Mouse (Mus musculus): ENCODE results near the gene Gm5089. TPM values are rescaled to one million over a fixed set of nuclear protein-coding genes. Genes with fewer than 3 reads are reported as not detected.

Gene Gm5089
- polyA plus RNA-seq, 1 experiment from 2014 or later: 0.08 TPM

DNA sequence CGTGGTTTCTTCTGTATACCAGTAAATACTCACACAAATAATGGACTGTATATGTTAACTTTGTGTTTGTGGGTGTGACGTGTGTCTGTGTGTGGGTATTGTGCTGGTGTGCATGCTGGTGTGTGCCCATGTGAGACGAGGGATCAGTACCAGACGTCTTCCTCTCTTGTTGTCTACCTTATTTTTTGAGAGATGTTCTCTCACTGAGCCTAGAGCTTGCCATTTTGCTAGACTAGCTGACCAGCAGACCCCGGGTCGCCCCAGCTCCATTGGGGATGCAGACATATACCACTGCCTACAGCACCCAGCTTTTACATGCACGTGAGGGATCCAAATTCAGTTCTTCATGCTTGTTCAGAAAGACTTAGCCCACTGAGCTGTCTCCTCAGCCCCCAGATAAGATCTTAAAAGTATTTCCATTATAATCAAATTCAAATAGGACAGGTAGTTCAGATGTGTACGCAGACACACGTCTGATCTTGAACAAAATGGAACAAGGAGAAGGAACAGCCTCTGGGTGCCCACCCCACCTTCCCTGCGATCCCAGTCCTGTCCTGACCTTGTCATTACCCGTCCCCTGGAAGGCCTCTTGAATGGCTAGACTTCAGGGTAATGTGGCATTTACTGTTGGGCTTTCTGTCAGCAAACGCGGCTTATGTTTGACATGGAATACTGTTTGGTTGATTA, 61.1 kb downstream of the Gm5089 start:
- Histone ChIP-seq H3K27me3 (no peaks in the 10 kb centered on the region), H3K9me3 (replicated peaks) (no peaks in the 10 kb centered on the region), H3K9ac (no peak overlapping the region), H3K4me2 (replicated peaks) (no peak overlapping the region), H3K27ac (replicated peaks) (no peak overlapping the region), H3K36me3 (no peaks in the 10 kb centered on the region), H3K4me3 (replicated peaks) (no peak overlapping the region), H3K4me1 (no peaks in the 10 kb centered on the region)
- WGBS: 84% methylated on average over 13 of the region's 13 CpGs
- no peak for ATAC-seq (ENCODE audit: insufficient number of reproducible peaks, low FRiP score, low TSS enrichment, low read depth)

DNA sequence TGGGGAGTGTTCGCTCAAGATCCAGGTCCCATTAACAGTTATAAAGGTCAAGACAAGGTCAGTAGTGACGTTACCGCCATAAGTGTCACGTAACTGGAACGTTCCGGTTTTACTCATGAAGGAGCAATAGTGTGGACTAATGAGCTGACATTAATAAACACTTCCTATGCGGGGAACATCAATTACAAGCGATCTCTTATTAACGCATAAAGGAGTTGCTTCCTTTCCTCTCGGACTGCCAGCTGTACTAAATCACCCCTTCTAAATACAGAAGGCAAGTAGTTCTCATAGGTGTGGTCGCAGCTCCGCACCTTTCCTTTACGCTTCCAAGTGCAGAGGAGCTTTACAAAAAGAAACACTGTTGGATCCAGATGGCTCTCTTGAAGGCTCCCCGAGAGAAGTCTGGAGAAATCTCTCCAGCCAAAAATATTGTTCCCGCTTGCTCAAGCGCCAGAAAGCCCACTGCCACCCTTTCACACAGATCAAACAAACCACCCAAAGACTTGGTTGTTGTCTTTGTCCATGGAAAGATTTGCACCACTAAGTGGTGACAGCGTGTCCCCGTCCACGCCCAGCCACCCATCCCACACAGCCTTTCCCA, 62.4 kb downstream of the Gm5089 start:
- H3K9me3 ChIP-seq (replicated peaks): no peaks in the 10 kb centered on the region
- H3K9ac ChIP-seq: no peak overlapping the region
- 77% methylated on average over 19 of the region's 19 CpGs for WGBS
- no peak overlapping the region for H3K4me2 ChIP-seq (replicated peaks)
- H3K4me3 ChIP-seq (replicated peaks): no peak overlapping the region
- no peak for ATAC-seq (ENCODE audit: insufficient number of reproducible peaks, low FRiP score, low TSS enrichment, low read depth)
- H3K4me1 ChIP-seq: no peaks in the 10 kb centered on the region
- no peaks in the 10 kb centered on the region for H3K36me3 ChIP-seq
- no peak overlapping the region for H3K27ac ChIP-seq (replicated peaks)
- no peaks in the 10 kb centered on the region; the same call in 1 of the 2 replicates for H3K27me3 ChIP-seq

DNA sequence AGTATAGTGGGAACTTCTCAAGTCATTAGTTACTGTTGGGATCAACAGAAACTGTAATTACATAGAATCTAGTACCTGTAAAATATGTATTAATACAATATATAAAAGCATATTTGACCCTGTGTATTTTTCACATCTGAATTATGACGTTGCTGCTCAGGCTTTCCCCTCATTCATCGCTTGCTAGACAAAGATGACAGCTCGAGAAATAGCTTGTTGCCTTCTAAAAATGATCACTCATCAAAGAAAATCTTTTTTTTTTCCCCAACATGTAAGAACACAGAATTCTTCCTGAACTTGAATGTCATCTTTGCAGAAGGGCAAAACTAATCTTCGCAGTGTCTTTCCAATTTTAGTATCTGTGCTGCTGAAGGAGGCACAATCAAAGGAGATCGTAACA, 63.1 kb downstream of the Gm5089 start:
- Histone ChIP-seq H3K4me1 (no peaks in the 10 kb centered on the region), H3K4me3 (replicated peaks) (no peak overlapping the region), H3K27ac (replicated peaks) (no peak overlapping the region), H3K36me3 (no peaks in the 10 kb centered on the region), H3K9ac (no peak overlapping the region), H3K27me3 (no peaks in the 10 kb centered on the region; the same call in 1 of the 2 replicates), H3K4me2 (replicated peaks) (no peak overlapping the region), H3K9me3 (replicated peaks) (no peaks in the 10 kb centered on the region)
- 73% methylated on average over 5 of the region's 5 CpGs for WGBS
- ATAC-seq (ENCODE audit: insufficient number of reproducible peaks, low FRiP score, low TSS enrichment, low read depth): no peak

DNA sequence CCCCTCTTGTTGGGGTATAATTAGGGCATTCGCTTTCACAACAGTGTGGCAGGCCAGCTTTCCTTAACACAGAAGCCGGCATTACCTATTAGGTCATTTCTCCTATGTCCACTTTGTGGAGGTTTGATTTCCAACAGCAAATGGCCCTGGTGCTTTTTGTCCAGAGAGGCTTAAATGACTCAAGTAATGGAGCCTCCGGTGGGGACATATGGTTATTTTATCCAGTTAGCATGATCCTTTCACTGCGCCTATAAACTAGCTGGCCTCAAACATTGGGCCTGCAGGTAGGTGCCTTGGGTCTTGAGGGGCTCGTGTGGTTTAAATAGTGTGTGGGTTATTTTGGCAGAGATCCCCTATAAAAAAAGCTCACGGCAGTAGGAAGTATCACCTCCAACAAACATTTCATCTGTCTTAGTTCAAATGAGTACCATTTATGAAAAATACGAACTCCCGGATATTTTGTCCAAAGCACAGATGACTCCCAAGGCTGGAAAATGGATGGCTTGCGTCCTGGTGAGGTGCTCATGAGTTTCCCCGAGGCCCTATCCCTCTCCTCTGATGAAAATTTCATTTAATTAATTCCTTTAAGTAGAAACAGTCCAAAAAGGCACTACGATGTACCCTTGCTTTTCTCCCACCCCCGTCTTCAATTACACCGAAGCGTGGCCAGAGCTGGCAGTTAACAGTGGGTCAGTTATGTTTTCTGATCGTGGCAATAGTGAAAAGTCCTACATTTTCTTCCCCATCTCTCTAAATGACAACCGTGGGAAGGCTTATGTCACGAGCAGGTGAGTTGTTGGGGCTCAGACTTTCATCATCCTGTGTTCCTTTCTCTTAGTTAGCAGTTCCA, 64.4 kb downstream of the Gm5089 start:
- no peak for ATAC-seq (ENCODE audit: insufficient number of reproducible peaks, low FRiP score, low TSS enrichment, low read depth)
- no peak overlapping the region for H3K4me3 ChIP-seq (replicated peaks)
- no peaks in the 10 kb centered on the region; the same call in 1 of the 2 replicates for H3K27me3 ChIP-seq
- H3K9me3 ChIP-seq (replicated peaks): no peaks in the 10 kb centered on the region
- H3K4me1 ChIP-seq: no peaks in the 10 kb centered on the region
- 75% methylated on average over 17 of the region's 17 CpGs for whole genome bisulfite sequencing
- H3K9ac ChIP-seq: no peak overlapping the region
- H3K4me2 ChIP-seq (replicated peaks): no peak overlapping the region
- no peak overlapping the region for H3K27ac ChIP-seq (replicated peaks)
- no peaks in the 10 kb centered on the region for H3K36me3 ChIP-seq

DNA sequence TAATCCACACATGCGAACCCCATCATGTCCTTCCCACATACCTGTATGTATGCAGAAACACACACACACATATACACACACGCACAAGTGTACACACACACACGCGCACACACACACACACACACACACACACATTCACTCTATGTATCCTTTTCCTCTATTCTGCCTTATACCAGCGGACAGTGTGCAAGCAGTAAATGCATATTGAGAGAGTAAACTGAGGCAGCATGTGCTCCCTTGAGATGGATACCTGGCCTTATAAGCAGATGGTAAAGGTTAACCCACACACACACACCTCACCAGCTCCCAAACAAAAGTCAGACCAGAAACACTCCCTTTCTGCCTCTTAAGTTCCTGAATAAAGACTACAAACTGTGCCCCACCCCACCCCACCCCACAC, 65.2 kb downstream of the Gm5089 start:
- ATAC-seq (ENCODE audit: insufficient number of reproducible peaks, low FRiP score, low TSS enrichment, low read depth): no peak
- Histone ChIP-seq H3K27ac (replicated peaks) (no peak overlapping the region), H3K27me3 (no peaks in the 10 kb centered on the region; the same call in 1 of the 2 replicates), H3K36me3 (no peaks in the 10 kb centered on the region), H3K4me1 (no peaks in the 10 kb centered on the region), H3K4me2 (replicated peaks) (no peak overlapping the region), H3K9ac (no peak overlapping the region), H3K4me3 (replicated peaks) (no peak overlapping the region), H3K9me3 (replicated peaks) (no peaks in the 10 kb centered on the region)
- WGBS: 92% methylated on average over 5 of the region's 5 CpGs

DNA sequence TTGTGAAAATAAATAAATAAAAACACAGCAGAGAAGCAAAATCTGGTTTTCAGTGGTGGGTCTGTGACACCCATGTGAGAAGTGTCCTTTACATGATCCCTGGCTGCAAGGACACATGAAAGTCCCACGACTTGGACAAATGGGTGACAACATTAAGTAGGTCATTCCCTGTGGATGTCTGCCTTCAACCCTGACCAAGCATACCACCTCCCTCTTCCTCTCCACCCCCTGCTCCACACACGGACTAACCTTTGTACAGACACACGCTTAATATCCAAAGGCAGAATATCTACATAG, 65.7 kb downstream of the Gm5089 start:
- H3K27ac ChIP-seq (replicated peaks): no peak overlapping the region
- no peaks in the 10 kb centered on the region; the same call in 1 of the 2 replicates for H3K27me3 ChIP-seq
- no peak overlapping the region for H3K4me3 ChIP-seq (replicated peaks)
- H3K4me1 ChIP-seq: no peaks in the 10 kb centered on the region
- H3K36me3 ChIP-seq: no peaks in the 10 kb centered on the region
- H3K4me2 ChIP-seq (replicated peaks): no peak overlapping the region
- no peak for ATAC-seq (ENCODE audit: insufficient number of reproducible peaks, low FRiP score, low TSS enrichment, low read depth)
- H3K9me3 ChIP-seq (replicated peaks): no peaks in the 10 kb centered on the region
- H3K9ac ChIP-seq: no peak overlapping the region
- 85% methylated on average over 3 of the region's 3 CpGs for WGBS

Other genes starting within 250 kb of the Gm5089 start
- gene Zic5, start 14.6 kb upstream of the Gm5089 start, polyA plus RNA-seq (2015; fragmentation: Nextera tagmentation; extraction: Ambion mirVana): 0.09 and 0.89 TPM in 2 replicates
- gene Zic2, start 24.3 kb upstream of the Gm5089 start, polyA plus RNA-seq (2015; fragmentation: Nextera tagmentation; extraction: Ambion mirVana): 0.09 and 0.32 TPM in 2 replicates
- gene Gm10837, start 39.5 kb upstream of the Gm5089 start, polyA plus RNA-seq (2015; fragmentation: Nextera tagmentation; extraction: Ambion mirVana): not detected in 2 replicates
- gene Pcca, start 83.2 kb upstream of the Gm5089 start, polyA plus RNA-seq (2015; fragmentation: Nextera tagmentation; extraction: Ambion mirVana): 20.3 and 22.0 TPM in 2 replicates